Mouse (Mus musculus) adipocyte (in vitro differentiated cells): Measurements from ENCODE around the gene Fbxo2.
"Not testable (repeated sequence)": the region's sequence is repeated elsewhere in the genome, so short reads cannot be mapped to it uniquely, and the experiment has no call there.

Experiments used
- DNase-seq: peaks from one replicate; pipeline ENCODE4 v3.0.0-alpha.2; 2016; ENCODE audit warnings: low spot score

The Fbxo2 gene

DNA sequence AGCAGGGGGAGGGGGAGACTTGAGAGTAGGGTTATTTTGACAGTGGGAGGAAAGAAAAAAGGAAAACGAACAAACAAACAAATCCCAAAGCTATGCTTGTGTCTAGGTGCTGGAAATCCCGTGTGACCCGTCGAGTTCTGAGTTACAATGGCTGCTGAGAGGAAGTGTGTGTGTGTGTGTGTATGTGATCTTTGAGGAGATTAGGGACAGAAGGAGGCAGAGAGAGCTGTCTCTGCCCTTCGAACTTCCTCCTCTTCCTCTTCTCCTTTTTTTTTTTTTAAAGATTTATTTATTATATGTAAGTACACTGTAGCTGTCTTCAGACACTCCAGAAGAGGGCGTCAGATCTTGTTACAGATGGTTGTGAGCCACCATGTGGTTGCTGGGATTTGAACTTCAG is 16.2 kb downstream of the Fbxo2 start:
- not testable (repeated sequence) for DNase-seq

GRCm38 (mm10) chr4:148177716-148178115 is 17.3 kb downstream of the Fbxo2 start:
- no peak for DNase-seq

DNA sequence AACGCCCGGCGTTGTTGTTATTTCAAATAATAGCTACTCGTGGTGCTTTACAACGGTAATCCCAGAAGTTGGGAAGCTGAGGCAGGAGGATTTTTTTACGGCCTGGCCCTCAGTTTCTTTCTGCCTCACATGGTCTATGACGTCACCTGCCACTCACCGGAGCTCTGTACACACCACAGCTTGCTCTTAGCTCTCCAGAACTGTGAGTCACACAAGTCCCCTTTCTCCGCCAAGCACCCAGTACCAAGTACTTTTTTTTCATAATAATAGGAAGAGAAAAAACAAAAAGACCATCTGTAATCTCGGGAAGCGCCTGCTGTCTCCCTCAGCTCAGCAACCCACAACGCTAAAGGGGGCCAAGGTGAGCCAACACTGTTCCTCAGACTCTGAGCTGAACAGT is 21.1 kb downstream of the Fbxo2 start:
- no peak for DNase-seq

DNA sequence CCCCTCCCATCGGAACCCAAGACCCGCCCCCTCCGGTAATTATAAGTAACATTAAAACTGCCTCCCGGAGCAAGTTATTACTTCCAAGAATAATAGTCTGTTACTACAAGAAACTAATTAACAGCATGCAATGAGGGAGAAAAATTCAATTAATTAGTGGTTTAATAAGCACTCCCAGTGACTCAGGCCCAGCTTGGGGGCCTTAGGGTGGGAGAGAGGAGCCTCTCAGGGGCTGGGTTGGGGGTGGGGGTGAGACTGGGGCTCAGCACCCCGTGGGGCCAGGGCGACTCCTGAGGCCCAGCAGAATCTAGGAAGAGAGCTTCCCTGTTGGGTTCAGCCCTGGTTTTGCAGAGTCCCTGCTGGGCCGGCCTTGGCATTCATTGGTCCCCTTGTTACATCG is 21.9 kb downstream of the Fbxo2 start:
- DNase-seq: no peak

GRCm38 (mm10) chr4:148184564-148184963 is 24.1 kb downstream of the Fbxo2 start:
- no peak for DNase-seq

GRCm38 (mm10) chr4:148185819-148186218 is 25.4 kb downstream of the Fbxo2 start:
- DNase-seq: no peak

DNA sequence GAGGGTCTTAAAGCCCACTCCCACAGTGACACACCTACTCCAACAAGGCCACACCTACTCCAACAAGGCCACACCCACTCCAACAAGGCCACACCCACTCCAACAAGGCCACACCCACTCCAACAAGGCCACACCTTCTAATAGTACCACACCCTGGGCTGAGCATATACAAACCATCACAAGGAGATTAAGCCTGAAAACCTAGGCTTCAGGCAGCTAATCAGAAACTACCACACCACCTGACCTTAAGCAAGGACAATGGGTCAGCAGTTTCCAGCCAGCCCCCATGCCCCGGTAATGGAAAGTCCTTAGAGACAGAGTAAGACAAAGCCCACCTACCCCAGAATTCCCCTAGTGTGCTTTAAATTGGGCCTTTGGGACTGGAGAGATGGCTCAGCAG is 28.3 kb downstream of the Fbxo2 start:
- not testable (repeated sequence) for DNase-seq

DNA sequence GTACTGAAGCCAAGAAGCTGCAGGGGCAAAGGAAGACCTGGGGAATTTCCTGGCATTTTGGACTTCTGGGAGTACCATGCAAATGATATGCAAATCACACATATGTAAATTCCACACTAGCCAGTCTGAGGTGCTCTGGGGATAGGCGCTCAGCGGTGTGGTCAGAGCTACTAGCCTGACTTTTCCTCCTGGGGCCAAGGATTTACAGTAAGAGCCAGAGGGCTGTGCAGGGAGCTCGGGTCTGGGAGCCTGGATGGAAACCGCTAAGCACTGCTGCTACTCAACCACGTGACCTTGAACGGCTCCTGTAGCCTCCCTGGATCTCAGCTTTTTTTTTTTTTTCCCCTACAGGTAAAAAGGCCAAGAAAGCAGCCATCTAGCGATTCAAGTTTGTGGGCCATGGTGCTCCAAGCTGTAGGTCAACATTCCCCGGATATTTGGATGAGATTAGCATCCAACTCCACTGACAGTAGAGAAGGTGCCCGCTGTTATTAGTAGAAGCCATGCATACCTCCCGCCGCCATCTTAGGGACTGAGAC is 32.4 kb downstream of the Fbxo2 start:
- no peak for DNase-seq

DNA sequence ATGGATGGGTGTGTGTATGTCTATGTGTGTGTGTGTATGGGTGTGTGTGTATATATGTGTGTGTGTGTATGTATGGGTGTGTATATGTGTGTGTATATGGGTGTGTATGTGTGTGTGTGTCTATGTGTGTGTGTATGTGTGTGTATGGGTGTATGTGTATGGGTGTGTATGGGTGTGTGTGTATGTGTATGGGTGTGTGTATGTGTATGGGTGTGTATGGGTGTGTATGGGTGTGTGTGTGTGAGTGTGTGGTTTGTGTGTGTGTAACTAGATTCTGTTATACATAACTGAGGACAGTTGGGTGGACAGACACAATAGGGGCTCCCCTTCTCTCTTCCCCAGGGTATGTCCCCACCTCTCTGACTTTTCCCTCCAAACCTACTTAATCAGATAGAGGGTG is 34.0 kb downstream of the Fbxo2 start:
- DNase-seq: no peak

- DNase-seq: no peak
Observed at GRCm38 (mm10) chr4:148198721-148199120, 38.3 kb downstream of the Fbxo2 start.

DNA sequence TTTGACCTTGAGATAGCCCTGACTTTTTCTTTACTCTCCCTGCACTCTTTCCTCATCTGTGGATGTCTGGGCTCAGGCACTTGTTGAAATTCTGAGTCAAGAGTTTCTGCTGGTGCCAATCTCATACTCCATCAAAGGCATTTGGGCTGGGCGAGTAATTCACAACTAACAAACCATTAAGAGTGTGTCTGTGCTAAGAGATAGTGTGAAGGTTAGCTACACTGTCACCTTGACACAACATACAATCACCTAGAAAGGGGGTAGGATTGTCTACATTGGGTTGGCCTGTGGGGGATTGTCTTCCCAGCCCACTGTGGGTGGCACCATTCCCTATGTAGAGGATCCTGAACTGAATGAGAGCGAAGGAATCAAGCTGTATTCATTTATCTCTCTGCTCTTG is 43.1 kb downstream of the Fbxo2 start:
- no peak for DNase-seq

DNA sequence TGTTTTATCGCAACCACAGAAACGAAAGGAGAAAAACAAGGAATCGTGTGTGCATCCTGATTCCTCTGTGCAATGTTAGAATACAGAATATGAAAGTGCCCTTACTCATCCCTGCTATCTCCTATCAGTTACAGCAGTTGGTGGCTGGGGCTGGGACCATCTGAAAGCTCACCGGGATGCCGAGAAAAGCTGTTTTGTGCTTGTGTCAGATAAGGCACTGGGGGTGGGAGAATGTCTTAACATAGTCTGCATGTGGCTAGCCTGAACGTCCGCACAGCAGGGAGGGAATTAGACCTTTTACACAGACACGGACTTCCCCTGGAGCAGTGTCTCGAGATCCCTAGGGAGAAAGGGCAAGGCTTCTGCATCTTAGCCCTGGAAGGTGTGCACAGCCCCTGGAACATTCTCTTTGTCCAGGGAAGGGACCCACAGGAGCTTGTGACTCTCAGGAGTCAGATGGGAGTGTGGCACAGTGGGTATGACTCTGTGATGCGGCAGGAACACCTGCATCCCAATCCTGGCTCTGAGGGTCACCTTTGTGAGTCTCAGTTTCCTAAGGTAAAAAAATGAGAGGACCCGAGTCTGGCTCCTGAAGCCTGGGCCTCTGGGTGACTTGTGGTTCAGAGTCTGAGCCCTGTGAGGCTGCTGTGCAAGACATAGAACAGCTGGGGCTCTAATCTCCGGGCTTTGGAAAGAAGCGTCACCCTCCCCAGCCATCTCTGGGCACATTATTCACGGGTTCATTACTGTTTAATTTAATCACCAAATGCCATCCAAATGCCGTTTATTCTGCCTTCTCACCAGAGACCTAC is 43.8 kb downstream of the Fbxo2 start:
- DNase-seq: no peak

- no peak for DNase-seq
Observed at GRCm38 (mm10) chr4:148204873-148205232, 44.4 kb downstream of the Fbxo2 start.

GRCm38 (mm10) chr4:148214460-148215136 is 54.2 kb downstream of the Fbxo2 start:
- no peak for DNase-seq

DNA sequence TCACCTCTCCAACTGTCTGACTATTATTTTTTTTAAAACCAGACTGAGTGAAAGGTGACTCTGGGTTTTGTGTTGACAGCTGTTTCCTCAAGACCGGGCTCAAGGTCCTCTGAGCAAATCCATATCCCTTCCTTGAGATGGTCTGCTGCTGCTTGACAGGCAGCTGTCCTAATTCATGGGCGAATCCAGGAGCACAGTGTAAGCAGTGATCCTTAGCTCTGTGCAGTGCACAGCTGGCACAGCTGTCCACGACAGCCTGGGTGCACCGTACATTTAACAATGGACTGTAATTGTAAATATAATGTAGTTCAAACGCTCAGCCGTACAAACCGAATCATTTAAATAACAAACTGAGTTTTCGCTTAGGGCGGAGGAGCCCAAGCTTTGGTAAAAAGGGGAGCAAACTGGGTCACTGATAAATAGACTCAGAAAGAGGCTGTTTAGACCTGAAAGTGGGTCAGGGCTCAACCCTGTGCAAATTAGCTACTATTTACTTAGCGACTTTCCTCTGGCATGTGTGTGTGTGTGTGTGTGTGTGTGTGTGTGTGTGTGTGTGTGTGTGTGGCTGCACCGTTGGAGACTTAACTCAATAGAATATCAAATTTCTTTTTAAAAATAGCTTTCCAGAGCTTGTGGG is 55.0 kb downstream of the Fbxo2 start:
- DNase-seq: no peak
